8 mouse cellular contexts compared by ENCODE assay signal in the genomic region with DNA sequence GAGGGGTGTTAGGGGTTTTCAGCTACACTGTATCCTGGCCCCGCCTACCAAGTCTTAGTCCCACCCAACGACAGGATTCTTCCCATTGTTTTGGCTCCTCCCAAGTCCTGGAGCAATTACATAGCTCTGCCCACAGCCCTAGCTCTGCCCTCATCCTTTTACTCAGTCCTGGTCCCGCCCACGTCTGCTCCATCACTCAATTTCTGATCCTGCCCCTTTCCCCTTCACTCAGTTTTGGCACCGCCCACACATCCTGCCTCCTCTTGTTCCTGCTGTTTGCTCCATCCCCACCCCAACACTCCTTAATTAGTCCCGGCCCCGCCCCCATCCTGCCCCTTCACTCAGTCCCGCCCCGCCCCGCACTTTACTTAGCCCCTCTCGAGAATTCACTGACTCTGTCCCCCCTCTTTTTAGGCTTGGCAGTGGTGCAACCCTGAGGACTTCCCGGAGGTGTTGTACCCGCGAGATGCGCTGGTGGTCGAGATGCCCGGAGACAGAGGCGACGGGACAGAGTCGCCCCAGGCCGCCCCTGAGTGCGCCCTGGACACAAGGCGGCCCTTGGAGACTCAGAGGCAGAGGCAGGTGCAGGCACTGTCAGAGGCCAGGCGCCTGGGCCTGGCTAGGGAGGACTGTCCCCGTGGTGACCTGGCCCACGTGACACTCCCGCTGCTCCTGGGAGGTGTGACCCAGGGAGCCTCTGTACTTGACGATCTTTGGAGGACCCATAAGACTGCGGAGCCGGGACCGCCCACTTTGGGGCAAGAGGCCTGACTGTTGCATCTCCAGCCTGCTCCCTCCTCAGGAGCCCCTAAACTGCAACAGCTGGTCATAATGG. TPM values are rescaled to one million over a fixed set of nuclear protein-coding genes. Genes with fewer than 3 reads are reported as not detected.
A peak's percentile ranks its signal among the peaks of the same experiment; 100 is the strongest.
DNase-seq lines count a peak whose midpoint lies in the region; ATAC-seq and TF ChIP-seq lines count a peak whose summit lies in the region.

No protein-coding gene starts in this region.

- peak; percentile 32 for DNase-seq in MEL (ENCODE audit: low read depth, low spot score)
- DNase-seq in embryo, embryonic 11 days: peak; percentile 85
- DNase-seq in heart, embryonic 10.5 days (ENCODE audit: low spot score): no peak
- DNase-seq in kidney, adult 2 months: peak; percentile 90
- peak; percentile 82 for DNase-seq in lung, embryonic 14.5 days
- DNase-seq in stomach, postnatal 0 days (ENCODE audit: low spot score): peak; percentile 84
- DNase-seq in left cerebral cortex, postnatal 36 days (ENCODE audit: low spot score in 2 of 2): no peak
- no peak for DNase-seq in natural killer cell, adult 2 months (ENCODE audit: low spot score in 2 of 2)

- H3K9ac ChIP-seq in MEL (ENCODE audit: control insufficient read depth, low read depth, low read length, poor library complexity, severe bottlenecking): no peak overlapping the region
- H3K9ac ChIP-seq in lung, embryonic 14.5 days: no peak overlapping the region
- no peak overlapping the region for H3K9ac ChIP-seq in stomach, postnatal 0 days (ENCODE audit: low read length)

- no peak overlapping the region for H3K27ac ChIP-seq in MEL (ENCODE audit: control insufficient read depth, low read depth, low read length)
- 0 out of 2 replicates have a peak overlapping the region, but pooled peaks have one; percentile 8 for H3K27ac ChIP-seq in heart, embryonic 10.5 days
- H3K27ac ChIP-seq in kidney, adult 2 months (ENCODE audit: insufficient read depth, low read depth, low read length): no peak overlapping the region
- no peak overlapping the region for H3K27ac ChIP-seq in lung, embryonic 14.5 days (ENCODE audit: low read depth)
- H3K27ac ChIP-seq in stomach, postnatal 0 days (replicated peaks): no peak overlapping the region

- TF ChIP-seq POLR2A in MEL (IDR thresholded peaks at IDR 0.05; ENCODE audit: control insufficient read depth in 1 of 2, insufficient read depth in 1 of 2, low read depth in 1 of 2, low read length in 2 of 2, poor library complexity in 1 of 2): no peak
- no peak for TF ChIP-seq POLR2A in kidney, adult 2 months (IDR thresholded peaks at IDR 0.05; ENCODE audit: low read depth, low read length)

- intact Hi-C loops in left cerebral cortex, postnatal 36 days (cut with DNase I): no loop called here

- no peak overlapping the region for H3K4me3 ChIP-seq in MEL (ENCODE audit: control insufficient read depth in 1 of 2, insufficient read depth in 1 of 2, low read depth in 2 of 2, low read length in 2 of 2)
- peak overlapping the region; percentile 36 for H3K4me3 ChIP-seq in heart, embryonic 10.5 days
- H3K4me3 ChIP-seq in kidney, adult 2 months (ENCODE audit: insufficient read depth, low read depth, low read length): peak overlapping the region; percentile 10; the same call in 1 of the 2 replicates
- H3K4me3 ChIP-seq in lung, embryonic 14.5 days (ENCODE audit: low read depth, low read length): no peak overlapping the region
- no peak overlapping the region for H3K4me3 ChIP-seq in stomach, postnatal 0 days (ENCODE audit: low read depth, low read length)

- no peaks in the 10 kb centered on the region for H3K79me2 ChIP-seq in MEL (ENCODE audit: control insufficient read depth, insufficient read depth, low read length, poor library complexity)

- TF ChIP-seq RAD21 in MEL (IDR thresholded peaks at IDR 0.05; ENCODE audit: low read depth, low read length): no peak

- WGBS in heart, embryonic 10.5 days: 2% methylated on average over 31 of the region's 31 CpGs
- WGBS in kidney, adult 2 months: 10% methylated on average over 31 of the region's 31 CpGs
- WGBS in lung, embryonic 14.5 days: 3% methylated on average over 31 of the region's 31 CpGs
- 6% methylated on average over 31 of the region's 31 CpGs for WGBS in stomach, postnatal 0 days

- H3K4me2 ChIP-seq in lung, embryonic 14.5 days: peak overlapping the region; percentile 48
- H3K4me2 ChIP-seq in stomach, postnatal 0 days (replicated peaks; ENCODE audit: low read depth): peak overlapping the region; percentile 31

- no peak for TF ChIP-seq CTCF in MEL (IDR thresholded peaks at IDR 0.05 in 2 of 3, conservative IDR thresholded peaks at IDR 0.05 in 1 of 3; ENCODE audit: control insufficient read depth in 1 of 3, insufficient read depth in 1 of 3, low read depth in 2 of 3, low read length in 3 of 3, poor library complexity in 1 of 3, severe bottlenecking in 1 of 3)
- no peak for TF ChIP-seq CTCF in kidney, adult 2 months (conservative IDR thresholded peaks at IDR 0.05; ENCODE audit: insufficient read depth, insufficient read length, low read depth, low read length)
- no peak for TF ChIP-seq CTCF in lung, embryonic 14.5 days (IDR thresholded peaks at IDR 0.05; ENCODE audit: low read depth)
- TF ChIP-seq CTCF in stomach, postnatal 0 days (IDR thresholded peaks at IDR 0.05; ENCODE audit: low read depth): no peak

- H3K36me3 ChIP-seq in MEL (ENCODE audit: control insufficient read depth in 1 of 2, insufficient read depth in 2 of 2, low read length in 2 of 2): no peaks in the 10 kb centered on the region
- no peaks in the 10 kb centered on the region for H3K36me3 ChIP-seq in heart, embryonic 10.5 days
- H3K36me3 ChIP-seq in kidney, adult 2 months (ENCODE audit: control insufficient read depth, insufficient read depth, low read length): no peaks in the 10 kb centered on the region
- H3K36me3 ChIP-seq in lung, embryonic 14.5 days (ENCODE audit: insufficient read depth): no peaks in the 10 kb centered on the region
- H3K36me3 ChIP-seq in stomach, postnatal 0 days (ENCODE audit: control insufficient read depth, insufficient read depth, low read length): no peaks in the 10 kb centered on the region

- peaks cover 3 to 5% of the 10 kb centered on the region in 2 experiments; a peak in 3 of 4 replicates for H3K4me1 ChIP-seq in MEL (ENCODE audit: control insufficient read depth in 1 of 2, insufficient read depth in 2 of 2, low read length in 2 of 2)
- peaks cover 19% of the 10 kb centered on the region for H3K4me1 ChIP-seq in heart, embryonic 10.5 days
- no peaks in the 10 kb centered on the region for H3K4me1 ChIP-seq in kidney, adult 2 months (ENCODE audit: control insufficient read depth, insufficient read depth, low read length)
- no peaks in the 10 kb centered on the region for H3K4me1 ChIP-seq in lung, embryonic 14.5 days (ENCODE audit: insufficient read depth)
- H3K4me1 ChIP-seq in stomach, postnatal 0 days (replicated peaks; ENCODE audit: control insufficient read depth, insufficient read depth): no peaks in the 10 kb centered on the region

- H3K9me3 ChIP-seq in MEL (replicated peaks; ENCODE audit: insufficient read depth, low read length): no peaks in the 10 kb centered on the region
- peaks cover 7% of the 10 kb centered on the region; the same call in 1 of the 2 replicates for H3K9me3 ChIP-seq in heart, embryonic 10.5 days
- peaks cover 2% of the 10 kb centered on the region; the same call in 1 of the 2 replicates for H3K9me3 ChIP-seq in lung, embryonic 14.5 days (ENCODE audit: low read depth, low read length)
- H3K9me3 ChIP-seq in stomach, postnatal 0 days (ENCODE audit: control insufficient read depth, low read length): no peaks in the 10 kb centered on the region

- ATAC-seq in lung, embryonic 14.5 days (ENCODE audit: insufficient read depth): peak; percentile 80
- ATAC-seq in stomach, postnatal 0 days (ENCODE audit: low FRiP score, low TSS enrichment): peak; percentile 86

- no peak for TF ChIP-seq EP300 in MEL (IDR thresholded peaks at IDR 0.05; ENCODE audit: low read depth in 1 of 2, low read length in 2 of 2)
- TF ChIP-seq EP300 in stomach, postnatal 0 days (optimal IDR thresholded peaks at IDR 0.05): no peak

- H3K27me3 ChIP-seq in MEL (ENCODE audit: control insufficient read depth in 1 of 2, insufficient read depth in 2 of 2, low read length in 2 of 2): no peaks in the 10 kb centered on the region
- H3K27me3 ChIP-seq in heart, embryonic 10.5 days (ENCODE audit: insufficient read depth, poor library complexity, severe bottlenecking): peaks cover 72% of the 10 kb centered on the region
- no peaks in the 10 kb centered on the region for H3K27me3 ChIP-seq in kidney, adult 2 months (replicated peaks; ENCODE audit: control insufficient read depth, insufficient read depth, low read length)
- H3K27me3 ChIP-seq in lung, embryonic 14.5 days (ENCODE audit: insufficient read depth, low read length): peaks cover 17% of the 10 kb centered on the region
- no peaks in the 10 kb centered on the region for H3K27me3 ChIP-seq in stomach, postnatal 0 days (ENCODE audit: control insufficient read depth, insufficient read depth, low read length)

RNA-seq across cellular contexts. Expression of gene Il12rb1, which starts 12.1 kb away (rescaled TPM):
- total RNA-seq in MEL (2012; rRNA removed): 1.2 and 1.4 TPM in 2 replicates
- 1 to 10 TPM in 1 of 2 experiments, not detected in 1; 2.2 TPM for polyA plus RNA-seq in MEL (2012; ENCODE audit: insufficient read depth in 1 of 2, insufficient read length in 2 of 2, low read depth in 1 of 2, low replicate concordance in 2 of 2, missing spikeins in 1 of 2)
- polyA plus RNA-seq in heart, embryonic 10.5 days (2016; fragmentation: Nextera tagmentation; extraction: Ambion mirVana): 0.12 TPM in 1 of 2 replicates, not detected in the other
- polyA plus RNA-seq in kidney, adult 2 months (2012; rRNA removed): 0.42 and 0.48 TPM in 2 replicates
- polyA plus RNA-seq in lung, embryonic 14.5 days (2014; fragmentation: Nextera tagmentation; extraction: Ambion mirVana): 0.17 TPM in 1 of 2 replicates, not detected in the other
- 0.19 and 0.29 TPM in 2 replicates for polyA plus RNA-seq in stomach, postnatal 0 days (2015; fragmentation: Nextera tagmentation; extraction: Ambion mirVana)
- total RNA-seq in left cerebral cortex, postnatal 36 days (2021): 1 to 10 TPM in 1 of 2 experiments, under 1 TPM in 1; 0.86 to 1.1 TPM

RNA-seq across cellular contexts. Expression of gene Mast3, which starts 15.5 kb away (rescaled TPM):
- 10.4 and 13.5 TPM in 2 replicates for total RNA-seq in MEL (2012; rRNA removed)
- polyA plus RNA-seq in MEL (2012; ENCODE audit: insufficient read depth in 1 of 2, insufficient read length in 2 of 2, low read depth in 1 of 2, low replicate concordance in 2 of 2, missing spikeins in 1 of 2): 10 to 100 TPM in 1 of 2 experiments, not detected in 1; 54.7 TPM
- 7.9 and 9.3 TPM in 2 replicates for polyA plus RNA-seq in heart, embryonic 10.5 days (2016; fragmentation: Nextera tagmentation; extraction: Ambion mirVana)
- 25.3 and 27.4 TPM in 2 replicates for polyA plus RNA-seq in kidney, adult 2 months (2012; rRNA removed)
- polyA plus RNA-seq in lung, embryonic 14.5 days (2014; fragmentation: Nextera tagmentation; extraction: Ambion mirVana): 16.1 and 18.0 TPM in 2 replicates
- polyA plus RNA-seq in stomach, postnatal 0 days (2015; fragmentation: Nextera tagmentation; extraction: Ambion mirVana): 5.6 and 5.7 TPM in 2 replicates
- total RNA-seq in left cerebral cortex, postnatal 36 days (2021): 100 to 1,000 TPM; 312 to 338 TPM

RNA-seq across cellular contexts. Expression of gene Arrdc2, which starts 19.2 kb away (rescaled TPM):
- 10.0 and 13.1 TPM in 2 replicates for total RNA-seq in MEL (2012; rRNA removed)
- 10 to 100 TPM in 1 of 2 experiments, not detected in 1; 22.5 TPM for polyA plus RNA-seq in MEL (2012; ENCODE audit: insufficient read depth in 1 of 2, insufficient read length in 2 of 2, low read depth in 1 of 2, low replicate concordance in 2 of 2, missing spikeins in 1 of 2)
- 3.7 and 3.8 TPM in 2 replicates for polyA plus RNA-seq in heart, embryonic 10.5 days (2016; fragmentation: Nextera tagmentation; extraction: Ambion mirVana)
- 19.8 and 26.2 TPM in 2 replicates for polyA plus RNA-seq in kidney, adult 2 months (2012; rRNA removed)
- 4.3 and 4.4 TPM in 2 replicates for polyA plus RNA-seq in lung, embryonic 14.5 days (2014; fragmentation: Nextera tagmentation; extraction: Ambion mirVana)
- polyA plus RNA-seq in stomach, postnatal 0 days (2015; fragmentation: Nextera tagmentation; extraction: Ambion mirVana): 6.6 and 6.8 TPM in 2 replicates
- total RNA-seq in left cerebral cortex, postnatal 36 days (2021): 10 to 100 TPM; 16.9 to 20.2 TPM

RNA-seq across cellular contexts. Expression of gene Kcnn1, which starts 42.7 kb away (rescaled TPM):
- 7.3 and 8.9 TPM in 2 replicates for total RNA-seq in MEL (2012; rRNA removed)
- polyA plus RNA-seq in MEL (2012; ENCODE audit: insufficient read depth in 1 of 2, insufficient read length in 2 of 2, low read depth in 1 of 2, low replicate concordance in 2 of 2, missing spikeins in 1 of 2): 10 to 100 TPM in 1 of 2 experiments, not detected in 1; 10.7 TPM
- 1.1 and 1.6 TPM in 2 replicates for polyA plus RNA-seq in heart, embryonic 10.5 days (2016; fragmentation: Nextera tagmentation; extraction: Ambion mirVana)
- polyA plus RNA-seq in kidney, adult 2 months (2012; rRNA removed): 9.4 and 11.0 TPM in 2 replicates
- polyA plus RNA-seq in lung, embryonic 14.5 days (2014; fragmentation: Nextera tagmentation; extraction: Ambion mirVana): 0.54 and 0.72 TPM in 2 replicates
- 0.64 and 0.72 TPM in 2 replicates for polyA plus RNA-seq in stomach, postnatal 0 days (2015; fragmentation: Nextera tagmentation; extraction: Ambion mirVana)
- total RNA-seq in left cerebral cortex, postnatal 36 days (2021): 10 to 100 TPM; 18.3 to 27.0 TPM

RNA-seq across cellular contexts. Expression of gene Pik3r2, which starts 43.8 kb away (rescaled TPM):
- 23.7 and 25.4 TPM in 2 replicates for total RNA-seq in MEL (2012; rRNA removed)
- 10 to 100 TPM in 1 of 2 experiments, not detected in 1; 37.8 TPM for polyA plus RNA-seq in MEL (2012; ENCODE audit: insufficient read depth in 1 of 2, insufficient read length in 2 of 2, low read depth in 1 of 2, low replicate concordance in 2 of 2, missing spikeins in 1 of 2)
- polyA plus RNA-seq in heart, embryonic 10.5 days (2016; fragmentation: Nextera tagmentation; extraction: Ambion mirVana): 40.6 and 43.5 TPM in 2 replicates
- 60.5 and 94.7 TPM in 2 replicates for polyA plus RNA-seq in kidney, adult 2 months (2012; rRNA removed)
- 46.5 and 52.4 TPM in 2 replicates for polyA plus RNA-seq in lung, embryonic 14.5 days (2014; fragmentation: Nextera tagmentation; extraction: Ambion mirVana)
- polyA plus RNA-seq in stomach, postnatal 0 days (2015; fragmentation: Nextera tagmentation; extraction: Ambion mirVana): 36.8 and 39.0 TPM in 2 replicates
- total RNA-seq in left cerebral cortex, postnatal 36 days (2021): 100 to 1,000 TPM; 152 to 164 TPM

Comparison
In these comparisons a context has a peak if more than half of its experiments do, and no peak if none do; other contexts are left out.
1. DNase-seq: peak in MEL (single experiment), embryo, embryonic 11 days (single experiment), kidney, adult 2 months (single experiment), lung, embryonic 14.5 days (single experiment) and stomach, postnatal 0 days (single experiment); none in heart, embryonic 10.5 days (single experiment), left cerebral cortex, postnatal 36 days (0 of 2) and natural killer cell, adult 2 months (0 of 2).
2. H3K4me3 ChIP-seq: peak in heart, embryonic 10.5 days (single experiment) and kidney, adult 2 months (single experiment); none in MEL (0 of 2), lung, embryonic 14.5 days (single experiment) and stomach, postnatal 0 days (single experiment).